Mouse (Mus musculus) megakaryocyte, embryonic 14.5 days (primary cell): ENCODE data around the gene Il11. TPM values are rescaled to one million over a fixed set of nuclear protein-coding genes. Genes with fewer than 3 reads are reported as not detected.

Experiments used
- H3K27me3 ChIP-seq: replicated peaks from 2 replicates; pipeline ENCODE3; 2012; ENCODE audit warnings: inconsistent platforms
- H3K36me3 ChIP-seq: replicated peaks from 2 replicates; pipeline ENCODE3; 2012; ENCODE audit warnings: low read length, inconsistent platforms, mixed read lengths
- H3K4me1 ChIP-seq: 2 replicates; pipeline ENCODE4 v1.6.1; 2012; ENCODE audit warnings: inconsistent platforms
- H3K4me3 ChIP-seq: replicated peaks from 2 replicates; pipeline ENCODE3; 2012; ENCODE audit warnings: moderate library complexity, mild to moderate bottlenecking, inconsistent platforms
- H3K9me3 ChIP-seq: 2 replicates; pipeline ENCODE4 v1.6.1; 2012; ENCODE audit warnings: inconsistent platforms
- FLI1 ChIP-seq: IDR thresholded peaks from 2 replicates; pipeline ENCODE4 v1.6.1; 2012; ENCODE audit warnings: low read length, inconsistent platforms, mixed read lengths
- GATA1 ChIP-seq: IDR thresholded peaks from 3 replicates; pipeline ENCODE4 v1.6.1; 2012; ENCODE audit warnings: mixed read lengths, low read length, inconsistent platforms, borderline replicate concordance
- polyA plus RNA-seq: library from polyadenylated mRNA; stranded (reverse); fragments of >175 nt; gene quantifications from 2 replicates; pipeline ENCODE4 v1.2.3, GENCODE M21; 2012; ENCODE audit warnings: low replicate concordance; ENCODE audit not compliant: insufficient read depth

Gene Il11
- polyA plus RNA-seq, 1 experiment: 0.26 TPM

GRCm38 (mm10) chr7:4788499-4789435 is 6.1 kb upstream of the Il11 start:
- Histone ChIP-seq H3K4me1 (peaks cover 72% of the 10 kb centered on the region), H3K4me3 (peak overlapping the region; percentile 96), H3K9me3 (no peaks in the 10 kb centered on the region), H3K27me3 (no peaks in the 10 kb centered on the region), H3K36me3 (peaks cover 8% of the 10 kb centered on the region)
- TF ChIP-seq FLI1 (no peak), GATA1 (no peak)

- TF ChIP-seq GATA1 (no peak), FLI1 (no peak)
- Histone ChIP-seq H3K27me3 (no peaks in the 10 kb centered on the region), H3K9me3 (no peaks in the 10 kb centered on the region), H3K4me1 (peaks cover 95% of the 10 kb centered on the region), H3K36me3 (peaks cover 3% of the 10 kb centered on the region), H3K4me3 (peak overlapping the region; percentile 79)
Observed at GRCm38 (mm10) chr7:4783667-4784268, 1.1 kb upstream of the Il11 start.

GRCm38 (mm10) chr7:4782130-4782529 is 529 bp downstream of the Il11 start:
- Histone ChIP-seq H3K27me3 (peaks cover 13% of the 10 kb centered on the region), H3K4me3 (no peak overlapping the region), H3K4me1 (peaks cover 98% of the 10 kb centered on the region), H3K36me3 (peaks cover 3% of the 10 kb centered on the region), H3K9me3 (no peaks in the 10 kb centered on the region)
- TF ChIP-seq GATA1 (no peak), FLI1 (no peak)

- Histone ChIP-seq H3K4me3 (peak overlapping the region; percentile 40), H3K27me3 (peaks cover 34% of the 10 kb centered on the region), H3K9me3 (peaks cover 10% of the 10 kb centered on the region), H3K4me1 (peaks cover 91% of the 10 kb centered on the region), H3K36me3 (no peaks in the 10 kb centered on the region)
- TF ChIP-seq GATA1 (no peak), FLI1 (no peak)
Observed at GRCm38 (mm10) chr7:4779921-4780320, 2.7 kb downstream of the Il11 start.

GRCm38 (mm10) chr7:4777851-4778637 is 4.6 kb downstream of the Il11 start:
- peaks cover 41% of the 10 kb centered on the region for H3K27me3 ChIP-seq
- H3K9me3 ChIP-seq: peaks cover 13% of the 10 kb centered on the region
- no peak for TF ChIP-seq GATA1
- no peak for TF ChIP-seq FLI1
- H3K4me3 ChIP-seq: no peak overlapping the region
- peaks cover 72% of the 10 kb centered on the region for H3K4me1 ChIP-seq
- H3K36me3 ChIP-seq: no peaks in the 10 kb centered on the region

GRCm38 (mm10) chr7:4776861-4777830 is 5.5 kb downstream of the Il11 start:
- Histone ChIP-seq H3K36me3 (no peaks in the 10 kb centered on the region), H3K9me3 (peaks cover 17% of the 10 kb centered on the region), H3K4me1 (peaks cover 63% of the 10 kb centered on the region), H3K27me3 (peaks cover 41% of the 10 kb centered on the region), H3K4me3 (peak overlapping the region; percentile 90)
- TF ChIP-seq FLI1: no peak
- no peak for TF ChIP-seq GATA1

GRCm38 (mm10) chr7:4776131-4776530 is 6.5 kb downstream of the Il11 start:
- H3K27me3 ChIP-seq: peaks cover 42% of the 10 kb centered on the region
- H3K4me3 ChIP-seq: no peak overlapping the region
- H3K36me3 ChIP-seq: no peaks in the 10 kb centered on the region
- no peak for TF ChIP-seq GATA1
- no peak for TF ChIP-seq FLI1
- peaks cover 53% of the 10 kb centered on the region for H3K4me1 ChIP-seq
- H3K9me3 ChIP-seq: peaks cover 17% of the 10 kb centered on the region

- TF ChIP-seq FLI1 (no peak), GATA1 (no peak)
- no peaks in the 10 kb centered on the region for H3K36me3 ChIP-seq
- peak within 1 kb of the TSS; percentile 2 for H3K4me3 ChIP-seq
- H3K27me3 ChIP-seq: peaks cover 29% of the 10 kb centered on the region
- H3K9me3 ChIP-seq: peaks cover 14% of the 10 kb centered on the region
- peaks cover 4% of the 10 kb centered on the region; the same call in 1 of the 2 replicates for H3K4me1 ChIP-seq
Observed at GRCm38 (mm10) chr7:4771202-4771601, 11.5 kb downstream of the Il11 start, which contains the start of gene Fam71e2. Gene Fam71e2, minus strand, starts transcription at chr7:4771302.

- Histone ChIP-seq H3K36me3 (no peaks in the 10 kb centered on the region), H3K27me3 (peaks cover 16% of the 10 kb centered on the region), H3K4me3 (peak overlapping the region; percentile 25), H3K4me1 (peaks cover 12% of the 10 kb centered on the region), H3K9me3 (no peaks in the 10 kb centered on the region)
- no peak for TF ChIP-seq GATA1
- no peak for TF ChIP-seq FLI1
Observed at GRCm38 (mm10) chr7:4764946-4765710, 17.5 kb downstream of the Il11 start.
